Mouse (Mus musculus): ENCODE measurements around the gene Tvp23b.

GRCm38 (mm10) chr11:62865562-62865961 lies 13.7 kb upstream of the Tvp23b start:
- TF ChIP-seq POLR2A (IDR thresholded peaks at IDR 0.05; ENCODE audit: borderline replicate concordance, extremely low read depth, low read depth, low read length) (no peak), CTCF (IDR thresholded peaks at IDR 0.05; ENCODE audit: insufficient read depth, low read length) (no peak)

All from lung, adult 2 months (tissue).